Mouse (Mus musculus) forebrain, embryonic 12.5 days (tissue): ENCODE results near the gene Chst5. TPM values are rescaled to one million over a fixed set of nuclear protein-coding genes. Genes with fewer than 3 reads are reported as not detected.

Source experiments
- ATAC-seq: fragments of 200-750 bp; cut with Nextera tagmentation; 2 replicates; pipeline ENCODE4 v1.8.0; 2017; ENCODE audit warnings: moderate TSS enrichment; ENCODE audit not compliant: low FRiP score
- H3K27ac ChIP-seq: fragments of 300-500 bp; sonication (generic); 2 replicates; pipeline ENCODE4 v1.5.1; 2016; ENCODE audit warnings: mild to moderate bottlenecking
- H3K27me3 ChIP-seq: fragments of 300-500 bp; sonication (generic); 2 replicates; pipeline ENCODE4 v1.6.1; 2016; ENCODE audit warnings: mild to moderate bottlenecking
- H3K36me3 ChIP-seq: fragments of 300-500 bp; sonication (generic); replicated peaks from 2 replicates; pipeline ENCODE4 v1.6.1; 2016; ENCODE audit warnings: mild to moderate bottlenecking
- H3K4me1 ChIP-seq: fragments of 300-500 bp; sonication (generic); 2 replicates; pipeline ENCODE4 v1.6.1; 2016
- H3K4me2 ChIP-seq: fragments of 300-500 bp; sonication (generic); 2 replicates; pipeline ENCODE4 v1.6.1; 2016; ENCODE audit warnings: mild to moderate bottlenecking, moderate library complexity
- H3K4me3 ChIP-seq: fragments of 300-500 bp; sonication (generic); replicated peaks from 2 replicates; pipeline ENCODE4 v1.5.1; 2016; ENCODE audit warnings: mild to moderate bottlenecking
- H3K9ac ChIP-seq: fragments of 300-500 bp; sonication (generic); 2 replicates; pipeline ENCODE4 v1.6.1; 2016; ENCODE audit warnings: mild to moderate bottlenecking
- H3K9me3 ChIP-seq: fragments of 300-500 bp; sonication (generic); 2 replicates; pipeline ENCODE4 v1.6.1; 2016
- WGBS: fragments of 180-500 bp; shearing (Covaris S2); methylation state at CpG from one replicate; pipeline ENCODE4 v1.1.7; 2016; 5-methylcytosine and 5-hydroxymethylcytosine counted together
- polyA plus RNA-seq: library from polyadenylated mRNA; unstranded; fragments of >200 nt; fragmentation: Nextera tagmentation; extraction: Ambion mirVana; gene quantifications from 2 replicates; pipeline ENCODE4 v1.2.1, GENCODE M21; 2016

Chst5 gene
- polyA plus RNA-seq, 1 experiment from 2014 or later, result 1.5 TPM

DNA sequence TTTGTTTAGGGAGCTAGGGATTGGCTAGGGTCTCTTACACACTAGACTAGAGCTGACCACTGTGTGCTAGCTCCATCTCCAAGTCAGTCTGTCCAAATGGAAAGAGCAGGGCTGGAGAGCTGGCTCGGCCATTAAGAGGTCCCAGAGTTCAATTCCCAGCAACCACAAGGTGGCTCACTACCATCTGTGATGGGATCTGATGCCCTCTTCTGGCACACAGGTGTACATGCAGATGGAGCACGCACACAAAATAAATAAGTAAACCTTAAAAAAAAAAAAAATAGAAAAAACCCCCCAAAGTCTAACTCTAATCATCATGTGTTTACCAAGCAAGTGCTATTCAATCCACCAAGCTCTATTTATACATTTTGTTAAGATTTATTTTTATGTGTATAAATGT is 9.4 kb upstream of the Chst5 start:
- Histone ChIP-seq H3K27ac (no peak overlapping the region), H3K36me3 (peaks cover 13% of the 10 kb centered on the region; the same call in 1 of the 2 replicates)
- WGBS, result 83% methylated on average over 2 of the region's 2 CpGs

GRCm38 (mm10) chr8:111912860-111913432 is 2.7 kb upstream of the Chst5 start:
- Histone ChIP-seq H3K4me2 (peak overlapping the region; percentile 11; the same call in 1 of the 2 replicates), H3K4me3 (no peak overlapping the region), H3K36me3 (0 out of 2 replicates have a peak, but pooled peaks cover 6% of the 10 kb centered on the region), H3K9ac (no peak overlapping the region), H3K27me3 (peaks cover 20% of the 10 kb centered on the region), H3K4me1 (peaks cover 16% of the 10 kb centered on the region), H3K9me3 (no peaks in the 10 kb centered on the region), H3K27ac (peak overlapping the region; percentile 57)
- peak; percentile 68; the same call in 1 of the 2 replicates for ATAC-seq
- 40% methylated on average over 12 of the region's 12 CpGs for WGBS

More for the DNA sequence above, 9.4 kb upstream of the Chst5 start:
- Histone ChIP-seq H3K27me3 (no peaks in the 10 kb centered on the region), H3K4me3 (no peak overlapping the region), H3K4me1 (no peaks in the 10 kb centered on the region), H3K4me2 (no peak overlapping the region), H3K9ac (no peak overlapping the region), H3K9me3 (no peaks in the 10 kb centered on the region)
- ATAC-seq, result no peak

DNA sequence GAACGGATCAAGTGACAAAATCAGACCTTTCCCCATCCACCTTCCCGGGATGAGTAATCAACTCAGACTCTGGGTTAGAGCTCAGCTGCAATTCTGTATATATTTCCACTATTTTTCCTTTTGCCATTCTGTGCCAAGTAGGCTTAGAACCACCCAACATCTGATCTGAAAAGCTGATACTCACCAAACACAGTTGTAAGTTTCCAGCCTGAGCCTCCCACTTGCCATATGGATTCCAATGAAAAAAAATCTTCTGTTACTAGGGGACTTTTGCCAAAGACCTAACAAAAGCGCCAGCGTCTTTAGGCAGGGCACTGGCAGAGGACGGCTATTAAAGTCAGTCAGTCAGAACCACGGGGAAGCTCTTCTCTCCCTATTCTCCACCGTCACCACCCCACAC is 1.3 kb upstream of the Chst5 start:
- Histone ChIP-seq H3K9me3 (no peaks in the 10 kb centered on the region), H3K27me3 (peaks cover 20% of the 10 kb centered on the region), H3K9ac (no peak overlapping the region), H3K4me3 (no peak overlapping the region), H3K4me1 (peaks cover 16% of the 10 kb centered on the region), H3K4me2 (no peak overlapping the region), H3K27ac (no peak overlapping the region), H3K36me3 (0 out of 2 replicates have a peak, but pooled peaks cover 3% of the 10 kb centered on the region)
- 41% methylated on average over 7 of the region's 7 CpGs for WGBS
- ATAC-seq, result no peak

DNA sequence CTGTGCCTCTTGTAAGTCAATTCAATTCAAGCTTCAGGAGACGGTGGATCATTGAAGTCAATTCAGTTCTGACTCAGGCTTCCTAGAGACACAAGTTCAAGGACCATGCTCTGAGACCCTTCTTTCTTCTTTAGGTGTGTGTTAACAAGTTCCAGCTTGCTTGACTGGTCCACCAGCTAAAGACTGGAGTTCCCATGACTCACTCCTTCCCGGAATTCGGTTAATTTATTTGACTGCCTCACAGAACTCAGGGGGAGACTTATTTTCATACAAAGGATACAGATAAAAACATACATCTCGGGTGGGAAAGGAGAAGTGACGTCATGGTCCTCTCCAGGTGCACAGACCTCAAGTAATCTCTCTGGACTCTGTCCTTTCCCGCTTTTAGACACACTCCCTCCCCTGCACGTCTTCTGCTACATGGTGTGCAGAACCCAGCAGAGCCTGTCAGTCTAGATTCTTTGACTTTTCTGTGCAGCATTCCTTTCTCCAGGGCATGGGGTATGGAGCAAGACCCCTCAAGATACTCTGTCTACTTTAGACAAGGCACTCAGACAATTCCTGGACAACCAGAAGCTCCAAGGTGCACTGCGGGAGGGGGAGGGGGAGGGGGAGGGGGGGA is 4.6 kb downstream of the Chst5 start:
- Histone ChIP-seq H3K9me3 (no peaks in the 10 kb centered on the region), H3K27me3 (peaks cover 20% of the 10 kb centered on the region), H3K4me1 (peaks cover 5% of the 10 kb centered on the region), H3K4me3 (no peak overlapping the region), H3K36me3 (no peaks in the 10 kb centered on the region), H3K27ac (no peak overlapping the region), H3K4me2 (no peak overlapping the region), H3K9ac (no peak overlapping the region)
- WGBS, result 78% methylated on average over 7 of the region's 8 CpGs
- no peak for ATAC-seq

- Histone ChIP-seq H3K36me3 (no peaks in the 10 kb centered on the region), H3K9ac (no peak overlapping the region), H3K4me3 (no peak overlapping the region), H3K27me3 (no peaks in the 10 kb centered on the region), H3K27ac (no peak overlapping the region), H3K4me2 (no peak overlapping the region), H3K4me1 (no peaks in the 10 kb centered on the region), H3K9me3 (no peaks in the 10 kb centered on the region)
- ATAC-seq, result no peak
- WGBS, result 43% methylated on average over 5 of the region's 5 CpGs
Observed at GRCm38 (mm10) chr8:111902080-111902479, 8.2 kb downstream of the Chst5 start.

- H3K36me3 ChIP-seq, result no peaks in the 10 kb centered on the region
- H3K27ac ChIP-seq, result no peak overlapping the region
- H3K4me3 ChIP-seq, result no peak overlapping the region
- no peaks in the 10 kb centered on the region for H3K9me3 ChIP-seq
- no peak overlapping the region for H3K4me2 ChIP-seq
- no peak overlapping the region for H3K9ac ChIP-seq
- no peaks in the 10 kb centered on the region for H3K27me3 ChIP-seq
- WGBS, result 41% methylated on average over 10 of the region's 10 CpGs
- no peaks in the 10 kb centered on the region for H3K4me1 ChIP-seq
- ATAC-seq, result no peak
Observed at GRCm38 (mm10) chr8:111898586-111898985, 11.7 kb downstream of the Chst5 start.

- Histone ChIP-seq H3K4me2 (no peak overlapping the region), H3K27me3 (peaks cover 28% of the 10 kb centered on the region), H3K9me3 (no peaks in the 10 kb centered on the region), H3K9ac (no peak overlapping the region), H3K4me3 (no peak overlapping the region), H3K27ac (no peak overlapping the region), H3K4me1 (peaks cover 5% of the 10 kb centered on the region; the same call in 1 of the 2 replicates), H3K36me3 (no peaks in the 10 kb centered on the region)
- ATAC-seq, result no peak
- WGBS, result 87% methylated on average over 7 of the region's 7 CpGs
Observed at GRCm38 (mm10) chr8:111894955-111895354, 15.3 kb downstream of the Chst5 start.

GRCm38 (mm10) chr8:111892615-111893014 is 17.6 kb downstream of the Chst5 start:
- Histone ChIP-seq H3K27ac (no peak overlapping the region), H3K9ac (no peak overlapping the region), H3K36me3 (no peaks in the 10 kb centered on the region), H3K4me3 (no peak overlapping the region), H3K9me3 (no peaks in the 10 kb centered on the region), H3K27me3 (peaks cover 49% of the 10 kb centered on the region), H3K4me2 (no peak overlapping the region), H3K4me1 (peaks cover 7% of the 10 kb centered on the region; the same call in 1 of the 2 replicates)
- ATAC-seq, result no peak
- WGBS, result 69% methylated on average over 5 of the region's 5 CpGs

DNA sequence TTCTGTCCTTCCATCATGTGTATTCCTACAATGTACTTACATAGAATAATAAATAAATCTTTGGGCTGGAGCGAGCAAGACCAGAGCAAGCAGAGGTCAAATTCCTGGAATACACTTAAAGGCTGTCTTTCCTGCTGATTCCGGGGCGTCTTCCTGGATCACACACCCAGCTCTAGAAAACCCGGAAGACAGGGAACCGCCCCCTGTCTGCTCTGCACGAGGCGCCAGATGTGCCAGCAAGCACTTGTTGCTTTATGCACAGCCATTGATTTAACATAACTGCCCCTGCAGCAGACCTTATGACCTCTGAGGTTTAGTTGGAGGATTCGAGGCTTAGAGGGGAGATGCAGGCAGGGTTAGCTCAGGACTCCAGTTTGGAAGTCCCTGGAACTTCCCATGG is 18.3 kb downstream of the Chst5 start:
- WGBS, result 54% methylated on average over 8 of the region's 8 CpGs
- Histone ChIP-seq H3K27ac (no peak overlapping the region), H3K4me3 (no peak overlapping the region), H3K27me3 (peaks cover 49% of the 10 kb centered on the region), H3K4me1 (peaks cover 7% of the 10 kb centered on the region; the same call in 1 of the 2 replicates), H3K36me3 (no peaks in the 10 kb centered on the region), H3K9me3 (no peaks in the 10 kb centered on the region), H3K9ac (no peak overlapping the region), H3K4me2 (no peak overlapping the region)
- ATAC-seq, result no peak

DNA sequence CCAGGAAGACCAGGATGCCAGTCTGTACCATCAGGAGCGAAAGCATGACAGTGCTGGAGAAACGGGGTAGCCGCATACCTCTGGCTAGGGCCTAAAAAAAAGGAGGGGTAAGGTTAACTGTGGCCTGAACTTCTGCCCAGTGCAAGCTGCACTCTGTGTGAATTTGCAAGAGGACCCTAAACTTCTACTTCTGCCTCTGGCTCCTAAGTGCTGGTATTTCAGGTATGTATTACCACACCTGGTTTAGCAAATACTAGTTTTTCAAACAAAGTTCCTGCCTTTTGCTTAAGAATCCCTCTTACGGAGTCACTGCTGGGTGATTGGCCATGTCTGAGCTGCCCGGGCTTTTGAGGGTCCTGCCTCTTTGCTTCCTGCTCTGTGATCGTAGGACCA is 19.3 kb downstream of the Chst5 start:
- Histone ChIP-seq H3K9me3 (no peaks in the 10 kb centered on the region), H3K4me1 (peaks cover 7% of the 10 kb centered on the region; the same call in 1 of the 2 replicates), H3K27ac (no peak overlapping the region), H3K36me3 (no peaks in the 10 kb centered on the region), H3K4me3 (no peak overlapping the region; the same call in 1 of the 2 replicates), H3K27me3 (peaks cover 49% of the 10 kb centered on the region), H3K4me2 (no peak overlapping the region), H3K9ac (no peak overlapping the region)
- no peak for ATAC-seq
- 61% methylated on average over 6 of the region's 6 CpGs for WGBS

GRCm38 (mm10) chr8:111889931-111890910 is 20.0 kb downstream of the Chst5 start:
- ATAC-seq, result no peak
- Histone ChIP-seq H3K36me3 (no peaks in the 10 kb centered on the region), H3K4me2 (peak overlapping the region; percentile 45), H3K4me1 (peaks cover 7% of the 10 kb centered on the region; the same call in 1 of the 2 replicates), H3K4me3 (peak overlapping the region; percentile 28), H3K9me3 (no peaks in the 10 kb centered on the region), H3K27me3 (peaks cover 49% of the 10 kb centered on the region), H3K9ac (no peak overlapping the region), H3K27ac (no peak overlapping the region)
- 9% methylated on average over 86 of the region's 86 CpGs for WGBS

- Histone ChIP-seq H3K4me1 (peaks cover 7% of the 10 kb centered on the region; the same call in 1 of the 2 replicates), H3K4me3 (no peak overlapping the region), H3K27me3 (peaks cover 49% of the 10 kb centered on the region), H3K9me3 (no peaks in the 10 kb centered on the region), H3K36me3 (no peaks in the 10 kb centered on the region), H3K27ac (no peak overlapping the region), H3K9ac (no peak overlapping the region), H3K4me2 (no peak overlapping the region)
- 48% methylated on average over 7 of the region's 7 CpGs for WGBS
- no peak for ATAC-seq
Observed at GRCm38 (mm10) chr8:111888091-111888650, 22.1 kb downstream of the Chst5 start.
